Mouse (Mus musculus) spleen, adult 2 months (tissue): Measurements from ENCODE around the gene Pced1b. TPM values are rescaled to one million over a fixed set of nuclear protein-coding genes. Genes with fewer than 3 reads are reported as not detected.

Source experiments
- DNase-seq, 2 experiments: peaks; one replicate each; pipeline versions ENCODE4 v3.0.0 to v3.0.0-alpha.2; 2012 to 2021; ENCODE audit warnings: low spot score in 2 of 2, low read depth in 1 of 2
- H3K27ac ChIP-seq: fragments of 200-500 bp; 2 replicates; pipeline ENCODE4 v1.5.1; 2012; ENCODE audit warnings: low read length, inconsistent platforms; ENCODE audit not compliant: insufficient read depth
- H3K27me3 ChIP-seq: fragments of 200-500 bp; 2 replicates; pipeline ENCODE4 v1.6.1; 2012; ENCODE audit warnings: mild to moderate bottlenecking, moderate library complexity, low read length, inconsistent platforms; ENCODE audit not compliant: control insufficient read depth, insufficient read depth
- H3K36me3 ChIP-seq: fragments of 200-500 bp; 2 replicates; pipeline ENCODE4 v1.6.1; 2012; ENCODE audit warnings: mild to moderate bottlenecking, low read length, inconsistent platforms; ENCODE audit not compliant: control insufficient read depth, insufficient read depth
- H3K4me1 ChIP-seq: fragments of 200-500 bp; 2 replicates; pipeline ENCODE4 v1.6.1; 2011; ENCODE audit warnings: inconsistent platforms; ENCODE audit not compliant: control insufficient read depth, insufficient read depth, insufficient read length
- H3K4me3 ChIP-seq: fragments of 200-500 bp; 2 replicates; pipeline ENCODE4 v1.5.1; 2011; ENCODE audit warnings: mild to moderate bottlenecking, inconsistent platforms; ENCODE audit not compliant: insufficient read depth, insufficient read length; ENCODE audit errors: extremely low read depth
- CTCF ChIP-seq: fragments of 200-500 bp; IDR thresholded peaks from 2 replicates; pipeline ENCODE4 v1.5.1; 2011; ENCODE audit warnings: mild to moderate bottlenecking, inconsistent platforms; ENCODE audit not compliant: insufficient read depth, insufficient read length, insufficient replicate concordance; ENCODE audit errors: extremely low read depth
- POLR2A ChIP-seq: fragments of 200-500 bp; IDR thresholded peaks from 2 replicates; pipeline ENCODE4 v1.6.1; 2011; ENCODE audit warnings: low read depth, low read length, inconsistent platforms
- WGBS: fragments of 180-500 bp; shearing (Covaris S2); methylation state at CpG from one replicate; pipeline ENCODE4 v1.1.7; 2018; 5-methylcytosine and 5-hydroxymethylcytosine counted together
- polyA plus RNA-seq: library from polyadenylated mRNA; depleted of rRNA; stranded (reverse); fragments of >200 nt; gene quantifications from 2 replicates; pipeline ENCODE4 v1.2.3, GENCODE M21; 2012; rRNA removed

Pced1b gene
- polyA plus RNA-seq, 1 experiment: 53.8 TPM

- DNase-seq: no peak
- no peaks in the 10 kb centered on the region for H3K27me3 ChIP-seq
- no peaks in the 10 kb centered on the region for H3K4me1 ChIP-seq
- no peak overlapping the region for H3K4me3 ChIP-seq
- no peaks in the 10 kb centered on the region for H3K36me3 ChIP-seq
- 85% methylated on average over 4 of the region's 4 CpGs for WGBS
- no peak for TF ChIP-seq CTCF
- no peak for TF ChIP-seq POLR2A
- no peak overlapping the region for H3K27ac ChIP-seq
Measured at GRCm38 (mm10) chr15:97432221-97432620, 185.3 kb downstream of the Pced1b start.

Other genes starting within 250 kb of the Pced1b start
- 0.09 and 0.15 TPM in 2 replicates for gene Slc38a4, start 191.2 kb upstream of the Pced1b start, polyA plus RNA-seq
- gene Amigo2, start 180 bp downstream of the Pced1b start, polyA plus RNA-seq: 1.7 and 2.0 TPM in 2 replicates